Mouse (Mus musculus) right cerebral cortex, postnatal 36 days (tissue): ENCODE measurements around the gene Olfr981.
"Not testable (repeated sequence)": the region's sequence is repeated elsewhere in the genome, so short reads cannot be mapped to it uniquely, and the experiment has no call there.

ENCODE experiments used
- DNase-seq, 2 experiments: peaks; one replicate each; pipeline ENCODE4 v3.0.0; 2022; ENCODE audit warnings: low spot score in 2 of 2, mixed read lengths in 1 of 2

Gene Olfr981

GRCm38 (mm10) chr9:40021164-40021563 is at the start of gene Olfr981:
Gene Olfr981, plus strand, starts transcription at chr9:40021464.
- no peak for DNase-seq

GRCm38 (mm10) chr9:39976581-39977145 is 44.6 kb upstream of the Olfr981 start:
- DNase-seq = not testable (repeated sequence)

- no peak for DNase-seq
Observed at GRCm38 (mm10) chr9:39991813-39992212, 29.5 kb upstream of the Olfr981 start, which contains the start of gene Olfr978. Gene Olfr978, plus strand, starts transcription at chr9:39992113.

GRCm38 (mm10) chr9:40003365-40003764 is 17.9 kb upstream of the Olfr981 start, which contains the start of gene Olfr979:
Gene Olfr979, minus strand, starts transcription at chr9:40003465.
- no peak for DNase-seq

GRCm38 (mm10) chr9:40009482-40009881 is 11.8 kb upstream of the Olfr981 start, which contains the start of gene Olfr980:
Gene Olfr980, minus strand, starts transcription at chr9:40009582.
- DNase-seq = no peak

- DNase-seq = no peak
Observed at GRCm38 (mm10) chr9:40050138-40050537, 28.9 kb downstream of the Olfr981 start.

- DNase-seq = no peak
Observed at GRCm38 (mm10) chr9:40073529-40073928, 52.3 kb downstream of the Olfr981 start, which contains the start of gene Olfr982. Gene Olfr982, plus strand, starts transcription at chr9:40073829.
